Mouse (Mus musculus) hindbrain, embryonic 11.5 days (tissue): ENCODE measurements around the gene Grwd1. TPM values are rescaled to one million over a fixed set of nuclear protein-coding genes. Genes with fewer than 3 reads are reported as not detected.

Source experiments
- ATAC-seq: fragments of 200-750 bp; cut with Nextera tagmentation; 2 replicates; pipeline ENCODE4 v1.8.0; 2017; ENCODE audit warnings: mild to moderate bottlenecking, moderate TSS enrichment, moderate library complexity; ENCODE audit not compliant: low FRiP score
- DNase-seq: peaks from one replicate; pipeline ENCODE4 v3.0.0-alpha.2; 2015; ENCODE audit warnings: low spot score
- H3K27ac ChIP-seq: fragments of 300-500 bp; sonication (generic); 2 replicates; pipeline ENCODE4 v1.5.1; 2014; ENCODE audit warnings: mild to moderate bottlenecking, low read depth, low read length
- H3K27me3 ChIP-seq: fragments of 300-500 bp; sonication (generic); 2 replicates; pipeline ENCODE4 v1.6.1; 2014; ENCODE audit warnings: mild to moderate bottlenecking, low read length, moderate library complexity, mixed read lengths; ENCODE audit not compliant: control insufficient read depth, insufficient read depth
- H3K36me3 ChIP-seq: fragments of 300-500 bp; sonication (generic); 2 replicates; pipeline ENCODE4 v1.6.1; 2014; ENCODE audit warnings: mild to moderate bottlenecking, low read length, moderate library complexity, mixed read lengths; ENCODE audit not compliant: control insufficient read depth, insufficient read depth
- H3K4me1 ChIP-seq: fragments of 300-500 bp; sonication (generic); replicated peaks from 2 replicates; pipeline ENCODE4 v1.6.1; 2014; ENCODE audit warnings: low read length, mixed read lengths; ENCODE audit not compliant: control insufficient read depth, insufficient read depth
- H3K4me2 ChIP-seq: fragments of 300-500 bp; sonication (generic); replicated peaks from 2 replicates; pipeline ENCODE4 v1.6.1; 2014; ENCODE audit warnings: mild to moderate bottlenecking, low read depth, low read length
- H3K4me3 ChIP-seq: fragments of 300-500 bp; sonication (generic); 2 replicates; pipeline ENCODE4 v1.5.1; 2014; ENCODE audit warnings: low read depth, low read length
- H3K9ac ChIP-seq: fragments of 300-500 bp; sonication (generic); 2 replicates; pipeline ENCODE4 v1.6.1; 2014; ENCODE audit warnings: low read depth, low read length
- H3K9me3 ChIP-seq: fragments of 300-500 bp; sonication (generic); 2 replicates; pipeline ENCODE4 v1.6.1; 2016; ENCODE audit warnings: low read length; ENCODE audit not compliant: control insufficient read depth
- WGBS: fragments of 180-500 bp; shearing (Covaris S2); extraction: QIAGEN DNeasy Blood & Tissue Kit; methylation state at CpG from one replicate; pipeline ENCODE4 v1.1.7; 2014; 5-methylcytosine and 5-hydroxymethylcytosine counted together
- polyA plus RNA-seq: library from polyadenylated mRNA; unstranded; fragments of >200 nt; fragmentation: Nextera tagmentation; extraction: Ambion mirVana; gene quantifications from 2 replicates; pipeline ENCODE4 v1.2.1, GENCODE M21; 2014

Grwd1 gene
- polyA plus RNA-seq, 1 experiment from 2014 or later, result 56.7 TPM

GRCm38 (mm10) chr7:45824598-45824997 lies 6.1 kb downstream of the Grwd1 start, which contains the start of gene Kcnj14:
Gene Kcnj14, minus strand, starts transcription at chr7:45824782.
- Histone ChIP-seq H3K27me3 (peaks cover 2% of the 10 kb centered on the region; the same call in 1 of the 2 replicates), H3K9me3 (no peaks in the 10 kb centered on the region), H3K36me3 (peaks cover 7% of the 10 kb centered on the region; the same call in 1 of the 2 replicates), H3K27ac (no peak within 1 kb of the TSS), H3K9ac (no peak within 1 kb of the TSS), H3K4me1 (0 out of 2 replicates have a peak, but pooled peaks cover 2% of the 10 kb centered on the region), H3K4me3 (no peak within 1 kb of the TSS), H3K4me2 (no peak within 1 kb of the TSS)
- DNase-seq, result no peak
- ATAC-seq, result no peak
- 73% methylated on average over 6 of the region's 7 CpGs for WGBS

- ATAC-seq, result no peak
- no peak overlapping the region for H3K27ac ChIP-seq
- H3K9ac ChIP-seq, result no peak overlapping the region
- no peaks in the 10 kb centered on the region for H3K9me3 ChIP-seq
- H3K27me3 ChIP-seq, result peaks cover 2% of the 10 kb centered on the region; the same call in 1 of the 2 replicates
- H3K4me2 ChIP-seq, result no peak overlapping the region
- no peak overlapping the region for H3K4me3 ChIP-seq
- H3K4me1 ChIP-seq, result no peaks in the 10 kb centered on the region
- no peak for DNase-seq
- H3K36me3 ChIP-seq, result 0 out of 2 replicates have a peak, but pooled peaks cover 3% of the 10 kb centered on the region
Measured at GRCm38 (mm10) chr7:45820913-45821312, 9.8 kb downstream of the Grwd1 start.

GRCm38 (mm10) chr7:45819843-45820242 lies 10.9 kb downstream of the Grwd1 start:
- 0 out of 2 replicates have a peak overlapping the region, but pooled peaks have one; percentile 8 for H3K4me3 ChIP-seq
- H3K27me3 ChIP-seq, result peaks cover 2% of the 10 kb centered on the region; the same call in 1 of the 2 replicates
- no peaks in the 10 kb centered on the region for H3K36me3 ChIP-seq
- H3K4me2 ChIP-seq, result 0 out of 2 replicates have a peak overlapping the region, but pooled peaks have one; percentile 14
- peaks cover 5% of the 10 kb centered on the region for H3K4me1 ChIP-seq
- ATAC-seq (no peak), DNase-seq (no peak)
- 9% methylated on average over 17 of the region's 25 CpGs for WGBS
- H3K9ac ChIP-seq, result no peak overlapping the region
- no peaks in the 10 kb centered on the region for H3K9me3 ChIP-seq
- H3K27ac ChIP-seq, result no peak overlapping the region

DNA sequence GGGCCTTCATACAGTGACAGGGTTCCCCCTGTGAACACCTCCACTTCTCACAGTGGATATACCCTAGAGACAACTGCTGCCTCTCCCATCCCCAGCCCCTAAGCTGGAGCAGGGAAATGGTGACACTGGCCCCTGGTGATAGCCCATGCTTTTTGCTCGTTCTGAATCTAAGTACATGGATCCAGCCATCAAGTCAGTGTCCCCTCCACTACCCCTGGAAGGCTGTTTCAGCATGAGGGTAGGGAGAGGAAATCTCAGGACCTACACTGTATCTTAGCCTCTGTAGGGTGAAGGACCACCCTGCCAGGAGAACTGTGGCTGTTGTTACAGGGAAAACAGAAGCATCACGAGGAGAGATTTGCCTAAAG lies 14.8 kb downstream of the Grwd1 start:
- no peak for ATAC-seq
- 58% methylated on average over 2 of the region's 2 CpGs for WGBS
- Histone ChIP-seq H3K27me3 (peaks cover 2% of the 10 kb centered on the region; the same call in 1 of the 2 replicates), H3K9me3 (no peaks in the 10 kb centered on the region), H3K4me3 (no peak overlapping the region), H3K36me3 (peaks cover 14% of the 10 kb centered on the region; the same call in 1 of the 2 replicates), H3K9ac (no peak overlapping the region), H3K4me1 (peaks cover 14% of the 10 kb centered on the region), H3K4me2 (no peak overlapping the region), H3K27ac (no peak overlapping the region)
- no peak for DNase-seq

- H3K4me3 ChIP-seq, result no peak overlapping the region; the same call in 1 of the 2 replicates
- peaks cover 14% of the 10 kb centered on the region for H3K4me1 ChIP-seq
- peaks cover 2% of the 10 kb centered on the region; the same call in 1 of the 2 replicates for H3K27me3 ChIP-seq
- H3K9ac ChIP-seq, result no peak overlapping the region; the same call in 1 of the 2 replicates
- peaks cover 18% of the 10 kb centered on the region; the same call in 1 of the 2 replicates for H3K36me3 ChIP-seq
- ATAC-seq (no peak), DNase-seq (no peak)
- peak overlapping the region; percentile 39; the same call in 1 of the 2 replicates for H3K4me2 ChIP-seq
- H3K27ac ChIP-seq, result no peak overlapping the region
- 48% methylated on average over 10 of the region's 10 CpGs for WGBS
- H3K9me3 ChIP-seq, result no peaks in the 10 kb centered on the region
Measured at GRCm38 (mm10) chr7:45815323-45815983, 15.3 kb downstream of the Grwd1 start.

DNA sequence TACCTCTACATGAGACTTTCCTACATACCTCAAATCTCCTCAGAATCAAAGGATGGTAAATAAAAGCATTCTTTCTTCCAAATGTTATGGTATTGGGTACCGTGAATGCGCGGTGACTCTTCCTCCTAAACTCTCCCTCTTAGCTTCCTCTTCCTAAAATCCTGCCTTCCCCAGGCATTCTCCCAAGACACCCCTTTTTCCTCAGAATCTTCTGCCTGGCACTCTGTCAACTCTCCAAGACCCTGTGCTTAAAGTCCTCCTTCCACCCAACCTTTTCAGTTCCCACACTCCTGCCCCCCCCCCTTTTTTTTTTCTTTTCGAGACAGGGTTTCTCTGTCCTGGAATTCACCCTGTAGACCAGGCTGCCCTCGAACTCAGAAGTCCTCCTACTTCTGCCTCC lies 15.9 kb downstream of the Grwd1 start:
- Histone ChIP-seq H3K27ac (no peak overlapping the region), H3K4me2 (peak overlapping the region; percentile 39), H3K36me3 (peaks cover 23% of the 10 kb centered on the region), H3K4me3 (peak overlapping the region; percentile 23), H3K9me3 (no peaks in the 10 kb centered on the region), H3K4me1 (peaks cover 14% of the 10 kb centered on the region), H3K9ac (no peak overlapping the region; the same call in 1 of the 2 replicates), H3K27me3 (peaks cover under 1% of the 10 kb centered on the region; the same call in 1 of the 2 replicates)
- 6% methylated on average over 5 of the region's 5 CpGs for WGBS
- DNase-seq, result no peak
- 0 out of 2 replicates have a peak, but pooled peaks have one; percentile 1 for ATAC-seq

DNA sequence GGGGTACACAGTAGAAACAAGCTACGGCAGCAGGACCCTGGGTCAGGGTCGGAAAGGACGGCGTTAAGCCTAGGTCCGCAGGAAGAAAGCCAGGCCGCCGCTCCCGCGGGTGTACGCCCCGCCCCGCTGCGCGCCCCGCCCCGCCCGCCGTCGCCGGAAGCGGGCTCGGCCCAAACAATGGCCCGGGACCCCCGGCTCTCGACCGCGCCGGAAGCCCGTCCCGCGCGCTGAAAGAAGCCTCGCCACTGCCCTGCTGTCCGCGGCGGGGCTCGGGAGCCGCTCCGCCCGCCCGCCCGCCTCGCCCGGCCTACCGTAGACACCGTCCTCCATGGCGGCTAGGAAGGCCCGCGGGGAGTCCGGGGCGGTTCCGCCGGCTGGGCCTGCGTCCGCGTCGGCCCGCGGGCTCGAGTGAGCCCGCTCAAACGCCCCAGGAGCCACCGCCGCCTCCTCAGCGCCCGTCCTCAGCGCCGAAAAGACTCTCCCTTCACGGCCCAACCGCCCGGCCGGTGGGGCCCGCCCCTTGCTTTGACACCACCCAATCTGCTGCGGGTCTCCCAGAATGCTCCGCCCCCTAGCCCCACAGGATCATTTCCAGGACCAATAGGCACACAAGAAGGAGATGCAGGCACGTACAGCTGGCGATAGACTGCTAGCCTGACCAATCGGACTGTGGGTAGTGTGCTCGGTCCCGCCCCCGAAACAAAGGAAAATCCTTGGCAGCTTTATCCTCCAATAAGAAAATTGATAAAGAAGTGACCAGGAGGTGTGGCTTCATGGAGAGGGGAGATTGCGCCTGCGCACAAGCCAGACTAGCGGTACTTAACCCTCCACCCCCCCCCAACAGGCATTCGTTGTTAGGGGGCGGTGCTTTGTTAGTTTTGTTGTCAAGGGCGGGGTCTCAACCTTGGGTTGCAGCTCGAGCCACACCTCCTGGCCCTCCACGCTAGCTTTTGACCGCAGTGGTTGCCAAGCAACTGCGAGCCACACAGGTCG lies 16.7 kb downstream of the Grwd1 start, which contains the start of gene Cyth2:
TSS of gene Cyth2 (minus strand) at position 795 of the 993 bp plus-strand sequence.
- Histone ChIP-seq H3K27ac (peak within 1 kb of the TSS; percentile 100), H3K9me3 (no peaks in the 10 kb centered on the region), H3K36me3 (peaks cover 31% of the 10 kb centered on the region), H3K9ac (peak within 1 kb of the TSS; percentile 100), H3K4me2 (peak within 1 kb of the TSS; percentile 76), H3K27me3 (no peaks in the 10 kb centered on the region), H3K4me3 (peak within 1 kb of the TSS; percentile 97), H3K4me1 (peaks cover 14% of the 10 kb centered on the region)
- DNase-seq (peak; percentile 100), ATAC-seq (peak; percentile 99)
- WGBS, result under 1% methylated on average over 75 of the region's 92 CpGs

- WGBS, result 93% methylated on average over 8 of the region's 8 CpGs
- ATAC-seq, result no peak
- peak overlapping the region; percentile 76 for H3K4me2 ChIP-seq
- peak overlapping the region; percentile 100 for H3K9ac ChIP-seq
- no peaks in the 10 kb centered on the region for H3K9me3 ChIP-seq
- H3K27ac ChIP-seq, result no peak overlapping the region
- no peak for DNase-seq
- peak overlapping the region; percentile 97 for H3K4me3 ChIP-seq
- no peaks in the 10 kb centered on the region for H3K27me3 ChIP-seq
- peaks cover 19% of the 10 kb centered on the region for H3K4me1 ChIP-seq
- H3K36me3 ChIP-seq, result peaks cover 36% of the 10 kb centered on the region
Measured at GRCm38 (mm10) chr7:45812921-45813320, 17.8 kb downstream of the Grwd1 start.
